Mouse (Mus musculus): ENCODE data around the gene Tsnaxip1. TPM values are rescaled to one million over a fixed set of nuclear protein-coding genes. Genes with fewer than 3 reads are reported as not detected.

Gene Tsnaxip1
- total RNA-seq (2021): under 1 TPM in 1 of 2 experiments, not detected in 1; 0.25 TPM
- long read RNA-seq: 0 reads

DNA sequence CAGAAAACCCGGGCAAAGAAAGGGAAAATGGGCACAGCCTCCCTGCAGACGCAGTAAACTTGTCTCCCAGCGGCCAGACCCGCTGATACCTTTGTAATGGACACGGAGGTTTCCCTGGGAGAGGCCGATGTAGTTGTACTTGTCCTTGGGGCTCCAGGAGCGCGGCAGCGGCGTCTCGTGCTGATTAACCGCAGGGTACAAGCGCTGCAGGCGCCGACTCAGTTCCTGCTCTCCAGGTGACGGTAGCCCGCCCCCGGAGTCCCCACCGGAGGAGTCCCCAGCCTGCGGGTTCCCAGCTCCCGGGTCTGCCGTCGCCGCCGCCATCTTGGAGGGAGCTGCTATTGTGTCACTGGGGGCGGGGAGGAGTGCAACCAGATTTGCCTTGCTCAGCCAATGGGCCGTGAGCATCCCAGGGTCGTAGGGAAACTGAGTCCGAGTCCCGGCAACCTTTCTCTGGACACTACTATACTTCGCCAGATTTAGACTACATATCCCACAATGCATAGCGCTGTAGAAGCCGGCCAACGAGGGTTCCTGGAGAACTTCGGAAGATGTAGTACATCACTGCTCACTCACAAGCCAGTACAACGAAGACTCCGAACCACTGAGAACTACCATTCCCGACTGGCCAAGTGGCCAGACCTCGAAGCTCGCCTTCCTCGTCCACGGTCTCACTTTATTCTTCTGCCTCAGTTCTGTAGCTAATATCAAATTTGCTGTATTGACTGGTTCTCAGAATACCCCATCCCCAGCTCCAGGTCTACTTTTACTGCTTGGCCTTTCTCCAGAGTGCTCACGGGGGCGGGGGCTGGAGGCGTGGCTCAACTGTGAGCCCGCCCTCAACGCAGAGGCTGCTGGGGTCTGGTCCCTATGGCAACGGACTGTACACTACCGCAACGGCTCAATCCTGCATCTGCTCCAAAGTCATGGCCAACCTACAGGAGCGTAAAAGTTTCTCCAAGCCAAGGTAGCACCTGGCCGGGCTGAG lies at the start of gene Tsnaxip1, which contains the start of gene Ranbp10:
Gene Tsnaxip1 (plus strand): TSS at position 871 of the 988 bp plus-strand sequence.
Gene Ranbp10 (minus strand): TSS at position 490 of the 988 bp plus-strand sequence.
- DNase-seq (ENCODE audit: low spot score in 2 of 2): peak; percentile 97 to 99

DNA sequence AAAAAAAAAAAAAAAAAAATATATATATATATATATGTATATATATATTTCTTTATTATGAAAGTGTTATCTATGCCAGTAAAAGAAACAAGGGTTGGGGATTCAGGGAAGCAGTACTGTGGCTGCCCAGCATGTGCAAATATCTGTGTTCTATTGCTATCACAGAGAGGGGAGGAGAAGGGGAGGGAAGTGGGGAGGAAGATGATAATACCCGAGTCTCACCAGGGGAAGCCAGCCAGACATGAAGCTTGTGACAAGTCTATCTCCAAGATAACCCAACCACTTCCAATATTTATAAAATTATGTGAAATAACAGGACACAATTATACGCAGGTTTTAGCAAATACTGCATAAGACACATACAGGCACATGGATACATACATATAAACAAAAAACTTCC lies 49.7 kb upstream of the Tsnaxip1 start:
- no peak for DNase-seq (ENCODE audit: low spot score in 2 of 2)

DNA sequence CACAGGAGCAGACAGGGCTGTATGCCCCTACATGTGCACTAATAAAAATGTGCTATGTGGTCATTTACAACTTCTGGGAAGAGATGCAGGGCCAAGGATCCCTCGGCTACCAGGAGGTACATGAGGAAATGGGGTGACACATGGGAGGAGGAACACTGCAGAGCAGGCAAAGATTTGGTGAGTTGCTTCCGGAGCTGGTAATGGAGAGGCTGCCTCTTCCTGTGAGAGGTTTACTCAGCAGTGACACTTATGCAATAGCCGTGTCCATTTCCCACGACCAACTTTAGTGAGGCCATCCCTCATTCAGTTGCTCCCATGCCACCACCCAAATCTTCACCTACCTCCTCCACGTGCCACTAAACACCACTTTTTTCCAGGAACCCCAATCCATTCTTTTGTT lies 47.2 kb upstream of the Tsnaxip1 start:
- DNase-seq (ENCODE audit: low spot score in 2 of 2): no peak

DNA sequence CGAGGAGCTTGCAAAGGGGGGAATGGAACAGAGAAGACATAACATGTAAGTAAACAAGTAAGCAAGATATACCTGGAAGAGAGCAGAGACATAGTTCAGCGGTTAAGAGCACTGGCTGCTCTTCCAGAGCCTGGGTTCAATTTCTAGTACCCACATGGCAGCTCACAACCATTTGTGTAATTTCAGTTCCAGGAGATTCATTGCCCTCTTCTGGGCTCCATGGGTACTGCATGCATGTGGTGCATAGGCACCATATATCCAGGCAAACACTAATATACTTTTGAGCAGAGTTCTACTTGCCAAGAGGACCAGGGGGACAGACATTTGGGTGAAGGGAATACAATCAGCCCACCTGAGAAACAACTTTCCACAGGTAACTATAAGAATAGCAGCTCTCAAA lies 39.3 kb upstream of the Tsnaxip1 start:
- no peak for DNase-seq (ENCODE audit: low spot score in 2 of 2)

DNA sequence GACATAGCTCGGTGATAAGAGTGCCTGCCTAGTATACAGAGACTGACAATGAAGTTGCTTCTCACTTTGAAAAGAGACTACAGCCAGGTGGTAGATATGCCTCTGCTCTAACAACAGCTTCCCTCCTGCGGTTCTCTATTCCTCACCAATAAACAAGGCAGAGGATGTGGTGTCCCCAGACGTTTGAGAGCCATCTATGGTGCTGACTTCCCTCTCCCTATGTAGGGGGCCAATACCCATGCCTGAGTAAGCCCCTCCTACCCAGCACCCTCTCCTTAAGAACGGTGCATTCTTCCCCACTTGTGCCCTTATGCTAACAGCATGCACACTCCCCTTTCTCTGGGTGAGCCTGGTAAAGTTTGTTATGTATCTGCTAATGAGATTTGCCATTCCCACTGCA lies 38.6 kb upstream of the Tsnaxip1 start:
- DNase-seq (ENCODE audit: low spot score in 2 of 2): no peak

DNA sequence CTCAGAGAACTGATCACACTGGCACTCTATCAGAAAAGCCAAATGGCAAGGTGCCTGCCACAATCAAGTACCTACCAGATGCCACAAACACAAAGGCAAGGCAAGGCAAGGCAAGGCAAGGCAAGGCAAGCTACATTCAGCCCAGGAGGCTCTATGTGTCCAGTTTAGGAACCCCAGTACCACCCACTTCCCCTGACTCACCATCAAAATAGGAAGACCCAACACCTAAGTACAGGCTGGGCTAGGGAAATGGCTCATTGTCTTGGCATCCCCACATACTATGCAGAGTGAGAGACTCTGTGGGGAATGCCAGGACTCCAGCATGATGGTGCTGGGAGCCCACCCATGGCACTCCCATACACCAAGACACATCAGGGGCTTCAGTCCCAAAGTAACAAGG lies 37.9 kb upstream of the Tsnaxip1 start:
- no peak for DNase-seq (ENCODE audit: low spot score in 2 of 2)

DNA sequence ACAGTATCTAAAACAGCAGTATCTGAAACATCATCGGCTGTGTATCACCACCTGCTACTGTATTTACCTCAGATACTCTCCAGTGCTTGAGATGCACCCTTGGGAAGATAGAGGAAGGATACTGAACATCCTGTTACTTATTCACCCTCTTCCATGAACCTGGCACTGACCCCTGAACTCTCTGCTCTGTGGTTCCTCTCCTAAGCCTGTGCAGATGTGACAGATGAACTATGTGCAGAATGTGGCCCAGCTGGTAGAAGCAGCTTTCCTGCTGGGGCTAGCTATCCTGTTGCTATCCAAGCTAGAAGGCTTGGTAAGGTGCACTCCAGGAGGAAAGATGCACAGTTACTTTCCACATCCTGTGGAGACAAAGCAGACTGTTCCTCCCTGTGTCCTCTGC lies 34.2 kb upstream of the Tsnaxip1 start:
- DNase-seq (ENCODE audit: low spot score in 2 of 2): no peak

DNA sequence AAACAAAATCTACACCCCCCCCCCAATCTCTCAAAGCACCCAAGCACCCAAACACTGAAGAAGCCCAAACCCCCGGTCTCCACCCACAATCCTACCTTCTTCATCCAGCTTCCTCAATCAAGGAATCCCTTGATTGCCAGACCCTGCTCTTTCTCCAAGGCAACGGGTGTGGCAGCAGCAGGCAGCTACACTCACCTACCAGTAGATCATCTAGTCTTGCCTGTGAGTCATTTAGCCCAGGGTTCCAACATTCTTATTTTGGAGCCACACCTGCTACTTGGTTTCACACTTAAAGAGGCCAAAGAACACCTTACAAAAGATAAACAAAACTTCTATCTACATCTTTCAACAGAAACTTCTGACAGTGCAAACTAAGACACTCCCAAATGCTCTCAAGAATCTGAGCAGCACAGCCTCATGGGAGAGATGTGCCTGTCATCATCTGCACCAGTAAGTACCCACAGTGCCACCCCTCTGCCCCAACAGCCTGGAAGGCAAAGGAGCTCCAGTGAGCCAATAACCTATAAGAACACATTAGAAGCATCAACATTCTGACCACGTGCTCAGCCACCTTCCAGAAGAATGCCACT lies 33.4 kb upstream of the Tsnaxip1 start:
- DNase-seq (ENCODE audit: low spot score in 2 of 2): no peak

DNA sequence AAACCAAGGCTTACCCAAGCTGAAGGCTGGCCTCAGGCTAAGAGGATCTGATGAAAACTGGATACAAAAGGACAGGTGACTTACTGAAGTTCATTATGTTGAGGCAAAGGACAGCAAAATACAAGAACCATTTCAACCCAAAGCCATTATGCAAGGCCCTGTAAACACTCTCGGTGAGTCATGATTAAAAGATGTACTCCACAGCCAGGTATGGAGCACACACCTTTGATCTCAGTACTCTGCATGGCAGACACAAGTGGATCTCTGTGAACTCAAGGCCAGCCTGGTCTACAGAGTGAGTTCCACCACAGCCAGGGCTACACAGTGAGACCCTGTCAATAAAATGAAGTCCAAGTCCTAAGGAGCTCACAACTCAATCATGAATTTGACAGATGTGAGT lies 31.7 kb upstream of the Tsnaxip1 start:
- no peak for DNase-seq (ENCODE audit: low spot score in 2 of 2)

DNA sequence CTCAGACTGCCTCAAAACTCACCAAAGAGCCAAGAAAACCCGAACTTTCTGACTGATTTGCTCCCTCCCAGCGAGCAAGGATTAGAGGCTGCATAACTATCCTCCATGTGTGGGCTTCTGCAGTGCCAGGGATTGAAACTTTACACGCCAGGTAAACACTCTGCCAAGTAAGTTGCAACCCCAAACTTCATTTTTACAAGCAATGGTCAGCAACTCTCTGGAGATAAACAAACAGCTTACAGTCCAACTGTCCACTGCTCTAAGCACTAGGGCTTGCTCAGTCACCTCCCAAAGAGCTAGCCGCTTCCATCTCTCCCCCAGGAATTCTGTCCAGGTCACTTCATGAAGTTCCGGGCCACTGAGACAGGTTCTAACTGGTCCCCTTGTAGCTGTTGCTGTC lies 29.1 kb upstream of the Tsnaxip1 start:
- DNase-seq (ENCODE audit: low spot score in 2 of 2): no peak

DNA sequence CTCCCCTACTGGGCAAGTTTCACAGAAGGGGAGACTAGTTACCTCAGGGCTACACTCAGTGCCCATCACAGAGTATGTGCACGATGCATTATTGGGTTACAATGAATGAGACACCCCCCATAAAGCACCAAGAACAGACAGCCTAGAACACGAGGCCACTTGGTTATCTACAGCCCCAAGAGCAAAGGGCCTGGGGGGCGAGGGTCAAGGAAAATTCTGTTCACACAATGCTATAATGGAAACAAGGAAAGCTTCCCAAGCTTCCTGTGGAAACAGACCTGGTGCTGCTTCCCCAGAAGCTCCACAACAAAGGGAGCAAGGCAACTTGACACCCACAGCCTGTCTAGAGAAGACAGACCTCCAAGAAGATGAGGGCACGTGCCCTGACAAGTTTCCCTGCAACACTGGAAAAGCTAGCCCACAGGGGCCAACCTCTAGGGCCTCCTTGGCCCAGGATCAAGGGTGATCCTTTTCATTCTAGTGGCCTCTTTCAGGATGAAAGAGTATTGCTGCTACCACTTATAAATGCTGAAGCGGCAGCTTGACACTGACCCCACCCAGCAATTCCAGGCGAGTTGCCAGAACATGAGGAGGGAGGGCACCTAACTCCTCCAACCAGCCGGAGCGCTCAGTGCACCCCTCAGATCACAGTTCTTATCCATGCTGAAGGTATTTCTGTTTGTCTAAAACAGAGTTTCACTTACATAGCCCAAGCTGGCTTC lies 28.3 kb upstream of the Tsnaxip1 start:
- DNase-seq (ENCODE audit: low spot score in 2 of 2): peak in 1 of 2 experiments; percentile 56

DNA sequence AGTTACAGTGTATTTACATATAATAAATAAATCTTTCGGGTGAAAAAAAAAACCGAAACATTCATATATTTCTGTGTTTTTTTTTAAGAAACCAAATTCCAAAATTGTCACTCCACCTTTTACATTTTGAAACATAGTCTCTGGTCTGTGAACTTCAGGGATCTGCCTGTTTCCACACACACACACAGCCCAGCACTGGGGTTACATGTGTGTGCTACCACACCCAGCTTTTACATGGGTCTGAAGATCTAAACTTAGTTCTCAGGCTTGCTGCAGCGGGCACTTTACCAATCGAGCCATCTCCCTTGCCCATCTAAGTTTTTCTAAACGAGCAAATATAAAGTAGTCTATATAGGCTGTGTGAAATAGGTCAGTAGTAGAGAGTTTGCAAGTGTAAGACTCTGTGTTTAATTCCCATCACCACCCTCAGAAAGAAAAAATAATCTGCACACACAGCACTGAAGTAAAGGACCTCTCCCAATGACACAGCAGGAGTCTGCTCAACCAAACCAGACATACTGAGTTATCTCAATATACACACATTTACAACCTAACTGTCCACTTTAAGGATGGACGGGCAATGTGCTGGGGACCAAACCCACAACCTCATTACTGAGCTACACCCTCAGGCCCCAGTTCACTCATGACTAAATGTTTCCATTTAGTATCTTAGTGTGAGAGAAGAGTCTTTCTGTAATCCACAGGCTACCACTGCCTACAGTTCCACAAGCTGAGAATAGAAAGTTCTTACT lies 26.2 kb upstream of the Tsnaxip1 start:
- DNase-seq (ENCODE audit: low spot score in 2 of 2): no peak

DNA sequence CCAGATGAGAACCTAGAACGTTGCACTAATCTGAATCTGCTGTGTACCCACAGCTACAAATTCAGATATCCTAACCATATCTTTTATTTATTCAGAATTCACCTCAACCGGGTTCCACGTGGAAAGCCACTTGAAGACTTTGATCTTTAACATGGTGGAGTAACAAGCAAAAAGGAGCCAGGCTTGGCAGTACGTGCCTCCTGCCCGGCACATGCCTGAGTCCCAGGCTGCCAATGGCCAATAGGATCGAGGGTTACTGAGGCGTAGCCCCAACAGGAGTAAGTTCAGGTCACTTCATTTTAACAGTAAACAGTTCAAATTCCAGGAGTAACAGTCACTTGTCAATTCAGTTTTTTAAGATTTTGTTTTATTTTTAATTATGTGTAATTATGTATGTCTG lies 22.7 kb upstream of the Tsnaxip1 start:
- no peak for DNase-seq (ENCODE audit: low spot score in 2 of 2)

DNA sequence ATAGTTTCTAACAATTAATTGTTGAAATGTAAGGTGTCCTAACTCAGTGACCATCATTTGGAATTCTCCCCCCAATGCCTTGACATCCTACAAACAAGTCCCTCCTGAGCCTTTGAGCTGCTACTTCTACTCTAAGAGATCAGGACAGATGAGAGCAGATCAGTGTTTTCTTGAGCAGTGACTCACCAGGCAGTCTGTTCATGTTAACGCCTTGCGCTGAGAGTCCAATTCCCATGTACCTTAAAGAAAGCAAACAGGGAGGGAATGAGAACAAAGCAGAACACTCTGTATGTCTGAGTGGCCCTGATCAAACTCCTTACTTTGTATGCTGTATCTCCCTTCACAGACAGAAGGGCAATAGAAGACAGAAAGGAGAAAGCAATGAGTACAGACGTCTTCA lies 22.2 kb upstream of the Tsnaxip1 start:
- DNase-seq (ENCODE audit: low spot score in 2 of 2): peak in 1 of 2 experiments; percentile 31

DNA sequence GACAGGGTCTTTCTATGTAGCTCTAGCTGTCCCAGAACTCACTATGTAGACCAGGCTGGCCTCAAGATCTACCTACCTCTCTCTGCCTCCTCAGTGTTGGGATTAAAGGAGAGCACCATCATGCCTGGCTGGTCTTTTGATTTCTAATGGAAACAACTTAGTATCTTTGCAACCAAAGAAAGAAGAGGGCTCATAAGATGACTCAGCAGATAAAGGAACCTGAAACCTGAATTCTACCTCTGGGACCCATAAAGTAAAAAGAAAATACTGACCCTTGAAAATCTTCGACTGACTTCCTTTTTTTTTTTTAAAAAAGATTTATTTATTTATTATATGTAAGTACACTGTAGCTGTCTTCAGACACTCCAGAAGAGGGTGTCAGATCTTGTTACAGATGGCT lies 21.6 kb upstream of the Tsnaxip1 start:
- no peak for DNase-seq (ENCODE audit: low spot score in 2 of 2)

DNA sequence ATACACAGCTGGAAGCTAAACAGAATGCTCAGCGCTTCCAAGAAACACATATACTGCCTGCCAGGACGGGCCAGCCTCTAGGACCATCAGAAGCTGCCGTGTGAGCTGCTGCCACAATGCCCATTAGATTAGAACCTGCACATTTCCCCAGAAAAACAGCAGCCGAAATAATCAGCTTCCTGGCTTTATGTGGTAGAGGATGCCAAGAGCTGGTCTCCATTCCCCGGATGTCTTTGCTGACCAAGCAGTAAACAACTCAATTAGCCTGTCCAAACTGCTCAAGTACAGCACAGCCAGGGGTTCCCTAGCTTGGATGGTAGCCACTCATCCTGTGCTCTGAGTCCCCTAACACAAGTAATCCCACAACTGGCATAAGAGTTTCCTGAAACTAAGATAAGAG lies 19.8 kb upstream of the Tsnaxip1 start:
- no peak for DNase-seq (ENCODE audit: low spot score in 2 of 2)

DNA sequence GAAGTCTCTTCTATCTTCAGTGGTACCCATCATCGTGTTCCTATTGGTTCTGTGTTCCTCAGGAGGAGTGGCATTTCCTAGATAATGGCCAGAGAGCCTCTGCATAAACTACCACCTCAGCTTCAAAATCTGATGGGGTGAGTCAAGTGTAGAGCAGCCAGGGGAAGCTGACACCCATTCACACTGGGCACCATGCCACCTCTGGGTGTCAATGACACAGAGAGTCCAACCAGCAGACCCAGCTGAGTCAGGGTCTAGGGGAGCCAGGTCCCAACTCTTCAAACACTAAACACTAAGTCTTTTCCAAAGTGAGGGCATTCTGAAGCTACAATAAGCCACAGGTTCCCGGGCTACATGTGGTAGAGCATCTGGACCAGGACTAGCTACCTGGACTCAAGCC lies 19.1 kb upstream of the Tsnaxip1 start:
- DNase-seq (ENCODE audit: low spot score in 2 of 2): no peak

DNA sequence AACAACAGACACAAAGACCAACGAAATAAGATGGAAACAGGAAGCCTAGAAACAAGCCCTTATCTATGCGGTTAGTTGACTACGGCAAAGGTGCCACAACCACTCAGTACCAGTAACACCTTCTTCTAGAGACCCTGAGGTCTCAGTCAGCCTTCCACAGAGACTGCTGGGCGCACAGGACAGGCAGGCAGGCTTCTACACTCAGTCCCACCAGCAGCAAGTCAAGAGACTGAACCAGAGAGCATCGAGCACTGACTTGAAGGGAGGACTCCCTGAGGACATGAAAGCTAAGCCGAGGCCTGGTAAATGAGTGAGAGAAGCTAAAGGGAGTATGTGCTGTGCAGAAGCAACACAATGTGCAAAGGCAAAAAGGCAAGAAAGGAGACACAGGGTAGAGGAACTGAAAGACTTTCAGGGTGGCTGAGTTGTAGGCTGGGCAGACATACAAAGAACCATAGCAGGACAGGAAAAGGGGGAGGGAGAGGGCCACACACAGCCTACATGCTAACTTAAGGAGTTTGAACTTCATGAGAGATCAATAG lies 17.2 kb upstream of the Tsnaxip1 start:
- DNase-seq (ENCODE audit: low spot score in 2 of 2): no peak

DNA sequence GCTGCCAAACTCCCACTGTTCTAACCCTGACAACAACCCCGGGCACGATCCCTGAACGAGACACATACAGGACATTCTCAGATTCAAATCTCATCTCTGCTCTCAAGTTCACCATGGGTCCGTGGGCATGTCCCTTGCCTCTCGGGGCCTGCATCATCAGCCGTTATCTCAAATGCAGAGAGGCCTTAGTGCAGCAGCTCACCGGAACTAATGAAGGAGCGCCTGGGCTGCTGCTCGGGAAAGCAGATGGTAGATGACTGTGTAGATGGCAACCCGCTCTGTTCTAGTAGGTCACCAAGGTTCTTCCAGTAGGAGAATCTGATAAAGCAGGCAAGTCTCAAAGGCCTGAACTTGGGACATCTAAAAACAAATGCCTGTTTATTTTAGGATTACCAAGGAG lies 16.5 kb upstream of the Tsnaxip1 start:
- DNase-seq (ENCODE audit: low spot score in 2 of 2): no peak

DNA sequence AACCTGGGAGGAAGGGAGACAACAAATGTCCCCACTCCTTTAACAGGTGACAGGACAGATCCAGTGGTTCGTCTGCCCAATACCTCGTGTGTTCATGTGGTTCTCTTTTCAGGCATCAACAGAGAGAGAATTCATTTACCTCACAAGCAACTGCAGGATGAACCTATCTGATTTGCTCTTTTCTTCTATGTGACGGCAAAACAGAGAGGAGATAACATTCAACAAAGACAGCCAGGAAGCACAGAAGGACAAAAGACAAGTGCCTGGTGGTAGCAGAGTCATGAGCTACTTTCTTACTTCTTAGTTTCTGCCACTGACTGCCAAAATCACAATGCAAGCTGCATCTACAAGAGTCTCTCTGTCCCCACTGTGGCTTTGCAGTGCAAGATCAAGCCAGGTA lies 16.0 kb upstream of the Tsnaxip1 start:
- DNase-seq (ENCODE audit: low spot score in 2 of 2): no peak

DNA sequence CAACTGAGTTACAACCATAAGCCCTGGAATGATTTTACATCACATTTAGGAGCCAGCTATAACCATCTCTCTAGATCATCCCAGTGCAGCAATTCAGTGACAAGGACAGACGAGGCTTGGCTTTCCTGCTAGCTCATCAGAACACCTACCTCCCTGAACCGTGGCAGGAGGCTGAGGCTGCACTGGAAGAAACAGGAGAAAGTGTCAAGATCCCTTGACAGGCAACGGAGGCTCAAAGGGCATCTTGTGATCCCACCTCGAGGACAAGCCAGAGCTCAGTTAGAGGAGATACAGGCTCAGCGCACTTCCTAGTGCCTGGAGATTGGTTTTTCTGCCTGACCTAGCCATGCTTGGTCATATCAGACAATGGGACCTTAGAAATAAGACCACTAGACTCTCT lies 15.0 kb upstream of the Tsnaxip1 start:
- DNase-seq (ENCODE audit: low spot score in 2 of 2): no peak
